Mouse (Mus musculus) heart, adult 2 months (tissue): ENCODE data around the gene Retn.

Experiments used
- CTCF ChIP-seq: fragments of 200-600 bp; IDR thresholded peaks from 2 replicates; pipeline ENCODE4 v1.8.1; 2022; ENCODE audit warnings: antibody characterized with exemption, mild to moderate bottlenecking, moderate library complexity
- POLR2A ChIP-seq: fragments of 200-500 bp; IDR thresholded peaks from 2 replicates; pipeline ENCODE4 v1.6.1; 2011; ENCODE audit warnings: mild to moderate bottlenecking, low read depth, low read length, control low read depth; ENCODE audit not compliant: insufficient read depth

GRCm38 (mm10) chr8:3682435-3682834 lies 26.9 kb downstream of the Retn start:
- TF ChIP-seq CTCF (no peak), POLR2A (no peak)
